Mouse (Mus musculus) left cerebral cortex, adult 11 months (tissue): ENCODE measurements around the gene Fgfr2.

Experiments used
- DNase-seq: peaks from one replicate; pipeline ENCODE4 v3.0.0; 2022; ENCODE audit warnings: low spot score

Fgfr2 gene

GRCm38 (mm10) chr7:131608049-131608448, 1515.1 kb downstream of the Fgfr2 start:
- DNase-seq: no peak

GRCm38 (mm10) chr7:131605481-131605880, 1517.7 kb downstream of the Fgfr2 start:
- DNase-seq: no peak

GRCm38 (mm10) chr7:131604946-131605345, 1518.2 kb downstream of the Fgfr2 start:
- DNase-seq: no peak

- DNase-seq: no peak
Observed at GRCm38 (mm10) chr7:131603186-131603585, 1520.0 kb downstream of the Fgfr2 start.

GRCm38 (mm10) chr7:131602106-131602505, 1521.0 kb downstream of the Fgfr2 start:
- DNase-seq: no peak

- no peak for DNase-seq
Observed at GRCm38 (mm10) chr7:131598483-131598824, 1524.7 kb downstream of the Fgfr2 start.

- peak; percentile 39 for DNase-seq
Observed at GRCm38 (mm10) chr7:131597779-131598482, 1525.2 kb downstream of the Fgfr2 start.

GRCm38 (mm10) chr7:131585551-131585950, 1537.6 kb downstream of the Fgfr2 start:
- DNase-seq: no peak

- no peak for DNase-seq
Observed at GRCm38 (mm10) chr7:131582178-131582577, 1541.0 kb downstream of the Fgfr2 start.

GRCm38 (mm10) chr7:131575246-131575645, 1547.9 kb downstream of the Fgfr2 start:
- no peak for DNase-seq

- no peak for DNase-seq
Observed at GRCm38 (mm10) chr7:131560697-131561042, 1562.5 kb downstream of the Fgfr2 start.

- DNase-seq: peak; percentile 92
Observed at GRCm38 (mm10) chr7:131559986-131560696, 1563.0 kb downstream of the Fgfr2 start, which contains the start of gene Bub3. Gene Bub3 (plus strand): TSS chr7:131560222.

- no peak for DNase-seq
Observed at GRCm38 (mm10) chr7:131557751-131558150, 1565.4 kb downstream of the Fgfr2 start.

- no peak for DNase-seq
Observed at GRCm38 (mm10) chr7:131556541-131557271, 1566.4 kb downstream of the Fgfr2 start.

GRCm38 (mm10) chr7:131556116-131556515, 1567.0 kb downstream of the Fgfr2 start:
- no peak for DNase-seq

- no peak for DNase-seq
Observed at GRCm38 (mm10) chr7:131555301-131556081, 1567.7 kb downstream of the Fgfr2 start.

GRCm38 (mm10) chr7:131554341-131555180, 1568.6 kb downstream of the Fgfr2 start:
- no peak for DNase-seq

GRCm38 (mm10) chr7:131553771-131554175, 1569.4 kb downstream of the Fgfr2 start:
- no peak for DNase-seq

- DNase-seq: no peak
Observed at GRCm38 (mm10) chr7:131552781-131553180, 1570.4 kb downstream of the Fgfr2 start.

- no peak for DNase-seq
Observed at GRCm38 (mm10) chr7:131551931-131552741, 1571.0 kb downstream of the Fgfr2 start.
